Mouse (Mus musculus): ENCODE results near the gene Krtap1-5. TPM values are rescaled to one million over a fixed set of nuclear protein-coding genes. Genes with fewer than 3 reads are reported as not detected.

Krtap1-5 gene
- polyA plus RNA-seq, 1 experiment from 2014 or later, result 0.26 TPM

DNA sequence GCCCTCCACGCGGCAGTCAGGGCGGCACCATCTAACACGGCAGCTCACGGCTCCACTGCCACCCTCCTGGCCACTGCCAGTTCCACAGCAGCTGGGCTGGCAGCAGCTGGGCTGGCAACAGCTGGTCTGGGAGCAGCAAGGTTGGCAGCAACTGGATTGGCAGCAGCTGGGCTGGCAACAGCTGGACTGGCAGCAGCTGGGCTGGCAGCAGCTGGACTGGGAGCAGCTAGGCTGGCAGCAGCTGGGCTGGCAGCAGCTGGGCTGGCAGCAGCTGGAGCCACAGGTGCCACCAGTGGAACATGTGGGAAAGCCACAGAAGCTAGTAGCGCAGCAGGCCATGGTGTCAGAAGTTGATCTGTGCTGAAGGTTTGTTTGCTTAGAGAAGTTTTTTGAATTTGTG is 10.2 kb upstream of the Krtap1-5 start, which contains the start of gene Krtap1-3:
Gene Krtap1-3 (minus strand): TSS at position 359 of the 400 bp plus-strand sequence.
- Histone ChIP-seq H3K4me3 (ENCODE audit: low read depth, low read length) (no peak within 1 kb of the TSS), H3K4me1 (ENCODE audit: insufficient read depth, low read depth, low read length) (no peaks in the 10 kb centered on the region), H3K4me2 (replicated peaks; ENCODE audit: low read depth, low read length) (no peak within 1 kb of the TSS), H3K27me3 (replicated peaks; ENCODE audit: insufficient read depth, low read length) (no peaks in the 10 kb centered on the region), H3K36me3 (ENCODE audit: insufficient read depth, low read length) (no peaks in the 10 kb centered on the region), H3K27ac (ENCODE audit: low read length) (no peak within 1 kb of the TSS), H3K9me3 (ENCODE audit: low read length) (no peaks in the 10 kb centered on the region), H3K9ac (replicated peaks; ENCODE audit: low read depth) (no peak within 1 kb of the TSS)
- 90% methylated on average over 6 of the region's 6 CpGs for WGBS
- no peak for ATAC-seq
- no peak for TF ChIP-seq CTCF (IDR thresholded peaks at IDR 0.05)
- no peak for TF ChIP-seq EP300 (IDR thresholded peaks at IDR 0.05)
- DNase-seq (ENCODE audit: low spot score), result no peak

DNA sequence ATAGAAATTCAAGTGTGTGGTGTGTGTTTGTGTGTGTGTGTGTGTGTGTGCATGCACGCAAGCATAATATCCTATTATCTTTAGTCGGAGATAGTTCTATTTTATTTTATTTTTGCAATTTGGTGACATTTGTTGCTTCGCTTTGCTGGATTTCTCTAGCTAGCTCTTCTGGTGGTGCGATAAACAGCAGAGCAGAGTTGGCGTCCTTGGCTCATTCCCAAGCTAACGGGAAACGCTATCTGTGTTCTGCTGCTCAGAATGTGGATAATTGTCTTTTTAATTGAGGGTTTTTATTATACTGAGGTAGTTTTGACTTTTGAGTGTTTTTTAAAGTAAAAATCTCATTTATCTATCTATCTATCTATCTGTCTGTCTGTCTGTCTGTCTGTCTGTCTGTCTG is 4.3 kb upstream of the Krtap1-5 start:
- WGBS, result 77% methylated on average over 7 of the region's 7 CpGs
- Histone ChIP-seq H3K9ac (replicated peaks; ENCODE audit: low read depth) (no peak overlapping the region), H3K9me3 (ENCODE audit: low read length) (no peaks in the 10 kb centered on the region), H3K4me2 (replicated peaks; ENCODE audit: low read depth, low read length) (no peak overlapping the region), H3K4me1 (ENCODE audit: insufficient read depth, low read depth, low read length) (no peaks in the 10 kb centered on the region), H3K27ac (ENCODE audit: low read length) (no peak overlapping the region), H3K36me3 (ENCODE audit: insufficient read depth, low read length) (no peaks in the 10 kb centered on the region), H3K27me3 (replicated peaks; ENCODE audit: insufficient read depth, low read length) (no peaks in the 10 kb centered on the region), H3K4me3 (ENCODE audit: low read depth, low read length) (no peak overlapping the region)
- DNase-seq (ENCODE audit: low spot score) (no peak), ATAC-seq (no peak)
- TF ChIP-seq CTCF (IDR thresholded peaks at IDR 0.05) (no peak), EP300 (IDR thresholded peaks at IDR 0.05) (no peak)

DNA sequence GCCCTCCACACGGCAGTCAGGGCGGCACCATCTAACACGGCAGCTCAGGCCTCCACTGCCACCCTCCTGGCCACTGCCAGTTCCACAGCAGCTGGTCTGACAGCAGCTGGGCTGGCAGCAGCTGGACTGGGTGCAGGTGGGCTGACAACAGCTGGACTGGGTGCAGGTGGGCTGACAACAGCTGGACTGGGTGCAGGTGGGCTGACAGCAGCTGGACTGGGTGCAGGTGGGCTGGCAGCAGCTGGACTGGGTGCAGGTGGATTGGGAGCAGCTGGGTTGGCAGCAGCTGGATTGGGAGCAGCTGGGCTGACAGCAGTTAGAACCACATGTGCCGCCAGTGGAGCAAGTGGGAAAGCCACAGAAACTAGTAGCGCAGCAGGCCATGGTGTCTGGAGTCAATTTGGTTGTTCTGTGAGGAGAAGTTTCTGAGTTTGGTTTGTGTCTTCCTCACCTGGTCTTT is 2.5 kb upstream of the Krtap1-5 start, which contains the start of gene Krtap1-4:
Gene Krtap1-4 (minus strand): TSS at position 410 of the 460 bp plus-strand sequence.
- 77% methylated on average over 5 of the region's 5 CpGs for WGBS
- TF ChIP-seq CTCF (IDR thresholded peaks at IDR 0.05) (no peak), EP300 (IDR thresholded peaks at IDR 0.05) (no peak)
- ATAC-seq, result no peak

DNA sequence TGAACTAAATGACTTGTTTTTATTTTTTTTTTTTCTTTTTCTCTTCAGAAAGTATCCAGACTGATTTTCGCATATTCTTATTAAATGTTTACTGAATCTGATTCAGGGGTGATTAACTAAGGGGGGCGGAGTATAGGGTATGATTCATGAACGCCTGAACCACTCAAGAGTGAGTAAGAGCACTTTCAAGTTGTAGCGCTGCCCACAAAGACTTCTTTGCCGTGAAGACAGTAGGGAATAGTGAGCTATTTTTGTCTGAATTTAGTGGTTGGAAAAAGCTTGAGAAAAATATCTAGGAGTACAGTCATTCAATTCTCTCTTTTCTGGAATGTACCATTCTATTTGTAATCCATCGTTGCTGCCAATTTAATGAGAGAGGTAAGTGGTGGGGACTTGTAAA is 748 bp upstream of the Krtap1-5 start:
- WGBS, result 55% methylated on average over 6 of the region's 6 CpGs
- 0 out of 2 replicates have a peak, but pooled peaks have one; percentile 48 for TF ChIP-seq EP300 (IDR thresholded peaks at IDR 0.05)
- TF ChIP-seq CTCF (IDR thresholded peaks at IDR 0.05), result no peak

More for the DNA sequence above, 2.5 kb upstream of the Krtap1-5 start, which contains the start of gene Krtap1-4:
- Histone ChIP-seq H3K9me3 (ENCODE audit: low read length) (no peaks in the 10 kb centered on the region), H3K4me3 (ENCODE audit: low read depth, low read length) (no peak within 1 kb of the TSS), H3K4me2 (replicated peaks; ENCODE audit: low read depth, low read length) (no peak within 1 kb of the TSS), H3K27me3 (replicated peaks; ENCODE audit: insufficient read depth, low read length) (no peaks in the 10 kb centered on the region), H3K27ac (ENCODE audit: low read length) (no peak within 1 kb of the TSS), H3K36me3 (ENCODE audit: insufficient read depth, low read length) (no peaks in the 10 kb centered on the region), H3K9ac (replicated peaks; ENCODE audit: low read depth) (no peak within 1 kb of the TSS), H3K4me1 (ENCODE audit: insufficient read depth, low read depth, low read length) (no peaks in the 10 kb centered on the region)
- no peak for DNase-seq (ENCODE audit: low spot score)

DNA sequence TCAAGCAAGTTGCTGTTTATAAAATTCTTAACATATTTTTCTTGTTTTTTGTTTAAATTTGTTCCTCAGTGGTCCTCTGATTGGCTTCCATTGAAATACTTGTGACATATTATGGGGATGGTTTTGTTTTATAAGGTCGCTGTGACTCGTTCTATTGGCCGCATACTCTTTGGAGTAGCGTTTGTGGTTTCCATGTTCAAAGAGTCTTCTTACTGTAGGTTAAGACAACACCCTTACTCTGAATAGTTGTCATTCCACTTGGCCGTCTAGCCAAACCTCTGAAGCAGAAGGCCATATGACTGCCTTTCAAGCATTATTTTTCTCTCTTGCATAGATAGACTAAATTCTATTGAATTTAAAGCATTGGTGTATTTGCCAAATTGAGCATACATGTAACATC is 235 bp upstream of the Krtap1-5 start:
- Histone ChIP-seq H3K4me1 (ENCODE audit: insufficient read depth, low read depth, low read length) (no peaks in the 10 kb centered on the region), H3K27ac (ENCODE audit: low read length) (no peak overlapping the region), H3K9ac (replicated peaks; ENCODE audit: low read depth) (no peak overlapping the region), H3K4me3 (ENCODE audit: low read depth, low read length) (no peak overlapping the region), H3K36me3 (ENCODE audit: insufficient read depth, low read length) (no peaks in the 10 kb centered on the region), H3K27me3 (replicated peaks; ENCODE audit: insufficient read depth, low read length) (no peaks in the 10 kb centered on the region), H3K4me2 (replicated peaks; ENCODE audit: low read depth, low read length) (no peak overlapping the region), H3K9me3 (ENCODE audit: low read length) (no peaks in the 10 kb centered on the region)
- ATAC-seq, result no peak
- no peak for DNase-seq (ENCODE audit: low spot score)
- WGBS, result 71% methylated on average over 5 of the region's 5 CpGs
- TF ChIP-seq CTCF (IDR thresholded peaks at IDR 0.05) (no peak), EP300 (IDR thresholded peaks at IDR 0.05) (no peak)

More for the DNA sequence above, 748 bp upstream of the Krtap1-5 start:
- ATAC-seq, result peak; percentile 58; the same call in 1 of the 2 replicates
- Histone ChIP-seq H3K27me3 (replicated peaks; ENCODE audit: insufficient read depth, low read length) (no peaks in the 10 kb centered on the region), H3K4me1 (ENCODE audit: insufficient read depth, low read depth, low read length) (no peaks in the 10 kb centered on the region), H3K4me2 (replicated peaks; ENCODE audit: low read depth, low read length) (no peak overlapping the region), H3K9me3 (ENCODE audit: low read length) (no peaks in the 10 kb centered on the region), H3K36me3 (ENCODE audit: insufficient read depth, low read length) (no peaks in the 10 kb centered on the region), H3K9ac (replicated peaks; ENCODE audit: low read depth) (no peak overlapping the region), H3K27ac (ENCODE audit: low read length) (no peak overlapping the region), H3K4me3 (ENCODE audit: low read depth, low read length) (no peak overlapping the region)
- peak; percentile 65 for DNase-seq (ENCODE audit: low spot score)

DNA sequence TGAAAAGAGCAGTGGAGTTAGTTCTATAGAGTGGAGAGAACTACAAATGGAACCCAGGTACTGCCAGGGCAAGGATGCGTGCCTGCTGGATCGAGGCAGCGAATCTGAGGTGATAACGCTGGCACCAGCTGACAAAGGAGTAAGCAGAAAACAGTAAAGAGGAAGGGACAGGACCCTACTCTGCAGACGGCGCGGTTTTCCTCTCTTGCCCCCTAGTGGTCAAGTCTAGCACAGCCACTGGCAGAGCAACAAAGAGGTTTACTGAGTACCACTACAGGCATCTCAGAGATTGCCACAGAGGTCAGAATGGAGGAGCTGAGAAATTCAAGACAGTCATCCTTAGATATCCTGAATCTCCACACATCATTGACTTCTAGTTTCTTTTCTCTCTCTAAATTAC is 6.7 kb downstream of the Krtap1-5 start:
- Histone ChIP-seq H3K4me3 (ENCODE audit: low read depth, low read length) (no peak overlapping the region), H3K36me3 (ENCODE audit: insufficient read depth, low read length) (no peaks in the 10 kb centered on the region), H3K27me3 (replicated peaks; ENCODE audit: insufficient read depth, low read length) (no peaks in the 10 kb centered on the region), H3K4me2 (replicated peaks; ENCODE audit: low read depth, low read length) (peak overlapping the region; percentile 32; the same call in 1 of the 2 replicates), H3K4me1 (ENCODE audit: insufficient read depth, low read depth, low read length) (no peaks in the 10 kb centered on the region), H3K9ac (replicated peaks; ENCODE audit: low read depth) (no peak overlapping the region), H3K27ac (ENCODE audit: low read length) (no peak overlapping the region), H3K9me3 (ENCODE audit: low read length) (no peaks in the 10 kb centered on the region)
- ATAC-seq (peak; percentile 77), DNase-seq (ENCODE audit: low spot score) (peak; percentile 83)
- 0% methylated on average over 7 of the region's 7 CpGs for WGBS
- peak; percentile 92 for TF ChIP-seq CTCF (IDR thresholded peaks at IDR 0.05)
- TF ChIP-seq EP300 (IDR thresholded peaks at IDR 0.05), result no peak

Data from lung, postnatal 0 days (tissue).